Mouse (Mus musculus) hindbrain, embryonic 15.5 days (tissue): ENCODE measurements around the gene Olfr399. TPM values are rescaled to one million over a fixed set of nuclear protein-coding genes. Genes with fewer than 3 reads are reported as not detected.

Experiments
- ATAC-seq: fragments of 200-750 bp; cut with Nextera tagmentation; 2 replicates; pipeline ENCODE4 v1.8.0; 2017; ENCODE audit warnings: low read depth, moderate number of reproducible peaks, moderate TSS enrichment; ENCODE audit not compliant: low FRiP score
- H3K27ac ChIP-seq: fragments of 300-500 bp; sonication (generic); replicated peaks from 2 replicates; pipeline ENCODE4 v1.5.1; 2015; ENCODE audit warnings: mild to moderate bottlenecking, inconsistent platforms
- H3K27me3 ChIP-seq: fragments of 300-500 bp; sonication (generic); 2 replicates; pipeline ENCODE4 v1.6.1; 2015; ENCODE audit warnings: control low read depth, inconsistent platforms
- H3K36me3 ChIP-seq: fragments of 300-500 bp; sonication (generic); 2 replicates; pipeline ENCODE4 v1.6.1; 2015; ENCODE audit warnings: control low read depth, inconsistent platforms
- H3K4me1 ChIP-seq: fragments of 300-500 bp; sonication (generic); replicated peaks from 2 replicates; pipeline ENCODE4 v1.6.1; 2015; ENCODE audit warnings: control low read depth, inconsistent platforms
- H3K4me2 ChIP-seq: fragments of 300-500 bp; sonication (generic); 2 replicates; pipeline ENCODE4 v1.6.1; 2015; ENCODE audit warnings: moderate library complexity, mild to moderate bottlenecking, inconsistent platforms
- H3K4me3 ChIP-seq: fragments of 300-500 bp; sonication (generic); 2 replicates; pipeline ENCODE4 v1.5.1; 2015; ENCODE audit warnings: mild to moderate bottlenecking, inconsistent platforms
- H3K9ac ChIP-seq: fragments of 300-500 bp; sonication (generic); 2 replicates; pipeline ENCODE4 v1.6.1; 2015; ENCODE audit warnings: inconsistent platforms
- H3K9me3 ChIP-seq: fragments of 300-500 bp; sonication (generic); 2 replicates; pipeline ENCODE4 v1.6.1; 2016; ENCODE audit warnings: control low read depth, inconsistent platforms
- WGBS: fragments of 180-500 bp; shearing (Covaris S2); methylation state at CpG from one replicate; pipeline ENCODE4 v1.1.7; 2015; 5-methylcytosine and 5-hydroxymethylcytosine counted together
- polyA plus RNA-seq: library from polyadenylated mRNA; unstranded; fragments of >200 nt; fragmentation: Nextera tagmentation; extraction: Ambion mirVana; gene quantifications from 2 replicates; pipeline ENCODE4 v1.2.1, GENCODE M21; 2015

Olfr399 gene
- not detected in 2 replicates for polyA plus RNA-seq

- 86% methylated on average over 2 of the region's 2 CpGs for WGBS
- Histone ChIP-seq H3K27me3 (no peaks in the 10 kb centered on the region), H3K9ac (no peak within 1 kb of the TSS), H3K4me2 (no peak within 1 kb of the TSS), H3K4me1 (no peaks in the 10 kb centered on the region), H3K4me3 (no peak within 1 kb of the TSS), H3K27ac (no peak within 1 kb of the TSS), H3K36me3 (no peaks in the 10 kb centered on the region), H3K9me3 (peaks cover 6% of the 10 kb centered on the region)
- no peak for ATAC-seq
Observed at GRCm38 (mm10) chr11:74056451-74056850, at the start of gene Olfr399, which contains the start of gene Olfr139. TSS of gene Olfr399 (minus strand) at chr11:74056615. TSS of gene Olfr139 (minus strand) at chr11:74056551.

- Histone ChIP-seq H3K36me3 (no peaks in the 10 kb centered on the region), H3K9ac (no peak overlapping the region), H3K4me2 (no peak overlapping the region), H3K4me1 (no peaks in the 10 kb centered on the region), H3K27ac (no peak overlapping the region), H3K9me3 (peaks cover 9% of the 10 kb centered on the region; the same call in 1 of the 2 replicates), H3K4me3 (no peak overlapping the region), H3K27me3 (no peaks in the 10 kb centered on the region)
- 38% methylated on average over 5 of the region's 5 CpGs for whole genome bisulfite sequencing
- no peak for ATAC-seq
Observed at GRCm38 (mm10) chr11:74105066-74105465, 48.7 kb upstream of the Olfr399 start.

GRCm38 (mm10) chr11:74101507-74101906 is 45.1 kb upstream of the Olfr399 start:
- Histone ChIP-seq H3K4me1 (no peaks in the 10 kb centered on the region), H3K4me3 (no peak overlapping the region), H3K4me2 (no peak overlapping the region), H3K36me3 (no peaks in the 10 kb centered on the region), H3K27ac (no peak overlapping the region), H3K9ac (no peak overlapping the region), H3K9me3 (0 out of 2 replicates have a peak, but pooled peaks cover 14% of the 10 kb centered on the region), H3K27me3 (no peaks in the 10 kb centered on the region)
- WGBS = 53% methylated on average over 2 of the region's 2 CpGs
- ATAC-seq = no peak

GRCm38 (mm10) chr11:74100724-74101123 is 44.3 kb upstream of the Olfr399 start:
- Histone ChIP-seq H3K4me1 (no peaks in the 10 kb centered on the region), H3K36me3 (no peaks in the 10 kb centered on the region), H3K27me3 (no peaks in the 10 kb centered on the region), H3K9me3 (0 out of 2 replicates have a peak, but pooled peaks cover 14% of the 10 kb centered on the region), H3K4me3 (no peak overlapping the region), H3K27ac (no peak overlapping the region), H3K4me2 (no peak overlapping the region), H3K9ac (no peak overlapping the region)
- 78% methylated on average over 2 of the region's 2 CpGs for WGBS
- no peak for ATAC-seq

- Histone ChIP-seq H3K9ac (no peak within 1 kb of the TSS), H3K27ac (no peak within 1 kb of the TSS), H3K4me1 (no peaks in the 10 kb centered on the region), H3K4me2 (no peak within 1 kb of the TSS), H3K36me3 (no peaks in the 10 kb centered on the region), H3K9me3 (peaks cover 8% of the 10 kb centered on the region; the same call in 1 of the 2 replicates), H3K27me3 (no peaks in the 10 kb centered on the region), H3K4me3 (no peak within 1 kb of the TSS)
- 97% methylated on average over 1 of the region's 1 CpGs for WGBS
- no peak for ATAC-seq
Observed at GRCm38 (mm10) chr11:74069655-74070054, 13.2 kb upstream of the Olfr399 start, which contains the start of gene Zfp616. TSS of gene Zfp616 (plus strand) at chr11:74069955.

- H3K4me2 ChIP-seq = no peak overlapping the region
- WGBS = 74% methylated on average over 3 of the region's 3 CpGs
- H3K27me3 ChIP-seq = no peaks in the 10 kb centered on the region
- H3K9ac ChIP-seq = no peak overlapping the region
- H3K4me3 ChIP-seq = no peak overlapping the region
- H3K27ac ChIP-seq = no peak overlapping the region
- no peaks in the 10 kb centered on the region for H3K36me3 ChIP-seq
- H3K4me1 ChIP-seq = no peaks in the 10 kb centered on the region
- peaks cover 6% of the 10 kb centered on the region for H3K9me3 ChIP-seq
- no peak for ATAC-seq
Observed at GRCm38 (mm10) chr11:74051347-74051746, 5.1 kb downstream of the Olfr399 start.

Other genes starting within 250 kb of the Olfr399 start
- not detected in 2 replicates for gene Olfr392, start 239.6 kb downstream of the Olfr399 start, polyA plus RNA-seq
- not detected in 2 replicates for gene Olfr393, start 205.2 kb downstream of the Olfr399 start, polyA plus RNA-seq
- not detected in 2 replicates for gene Olfr394, start 165.8 kb downstream of the Olfr399 start, polyA plus RNA-seq
- gene Olfr395, start 147.3 kb downstream of the Olfr399 start, polyA plus RNA-seq = not detected in 2 replicates
- not detected in 2 replicates for gene Olfr23, start 119.9 kb downstream of the Olfr399 start, polyA plus RNA-seq
- gene Olfr397, start 95.8 kb downstream of the Olfr399 start, polyA plus RNA-seq = not detected in 2 replicates
- gene Olfr398, start 66.2 kb downstream of the Olfr399 start, polyA plus RNA-seq = not detected in 2 replicates
- not detected in 2 replicates for gene Olfr139, start 64 bp downstream of the Olfr399 start, polyA plus RNA-seq
- not detected in 2 replicates for gene Zfp616, start 13.3 kb upstream of the Olfr399 start, polyA plus RNA-seq
- gene Olfr401, start 57.1 kb upstream of the Olfr399 start, polyA plus RNA-seq = not detected in 2 replicates
- not detected in 2 replicates for gene Olfr402, start 96.9 kb upstream of the Olfr399 start, polyA plus RNA-seq
- not detected in 2 replicates for gene Olfr403, start 129.6 kb upstream of the Olfr399 start, polyA plus RNA-seq
- not detected in 2 replicates for gene Olfr43, start 154.8 kb upstream of the Olfr399 start, polyA plus RNA-seq
- not detected in 2 replicates for gene Olfr406, start 203.2 kb upstream of the Olfr399 start, polyA plus RNA-seq
- not detected in 2 replicates for gene Olfr59, start 227.1 kb upstream of the Olfr399 start, polyA plus RNA-seq